ENCODE assay signal across 8 mouse cellular contexts in genomic region chr13:94175379-94176050, GRCm38 (mm10).
DNase-seq lines count a peak whose midpoint lies in the region; ATAC-seq and TF ChIP-seq lines count a peak whose summit lies in the region.

No protein-coding gene starts in this region.

- H3K36me3 ChIP-seq in kidney, embryonic 16.5 days (ENCODE audit: insufficient read depth, low read length): peaks cover 19% of the 10 kb centered on the region
- no peaks in the 10 kb centered on the region for H3K36me3 ChIP-seq in intestine, postnatal 0 days (ENCODE audit: control insufficient read depth, insufficient read depth)
- H3K36me3 ChIP-seq in small intestine, adult 2 months (ENCODE audit: control insufficient read depth, insufficient read depth, low read length): peaks cover 3% of the 10 kb centered on the region; the same call in 1 of the 2 replicates

- no peak overlapping the region for H3K9ac ChIP-seq in kidney, embryonic 16.5 days (replicated peaks; ENCODE audit: low read length)
- H3K9ac ChIP-seq in intestine, postnatal 0 days (ENCODE audit: low read depth, low read length): no peak overlapping the region

- peaks cover 58% of the 10 kb centered on the region for H3K4me1 ChIP-seq in kidney, embryonic 16.5 days (ENCODE audit: insufficient read depth, low read length)
- H3K4me1 ChIP-seq in intestine, postnatal 0 days (replicated peaks; ENCODE audit: control insufficient read depth, insufficient read depth, low read length): 0 out of 2 replicates have a peak, but pooled peaks cover 12% of the 10 kb centered on the region
- H3K4me1 ChIP-seq in small intestine, adult 2 months (ENCODE audit: control insufficient read depth, insufficient read depth, insufficient read length, low read length): peaks cover 15% of the 10 kb centered on the region

- TF ChIP-seq POLR2A in small intestine, adult 2 months (IDR thresholded peaks at IDR 0.05; ENCODE audit: low read depth, low read length): no peak

- no peak for TF ChIP-seq CTCF in intestine, postnatal 0 days (IDR thresholded peaks at IDR 0.05; ENCODE audit: low read depth)
- no peak for TF ChIP-seq CTCF in small intestine, adult 2 months (IDR thresholded peaks at IDR 0.05; ENCODE audit: extremely low read depth, insufficient read length, insufficient replicate concordance, low read depth, low read length)

- no peak for ATAC-seq in kidney, embryonic 16.5 days (ENCODE audit: low FRiP score, low TSS enrichment)
- ATAC-seq in intestine, postnatal 0 days: no peak

- intact Hi-C loops in gastrocnemius, postnatal 36 days (cut with DNase I): no loop called here

- no peaks in the 10 kb centered on the region for H3K9me3 ChIP-seq in kidney, embryonic 16.5 days (ENCODE audit: low read length)
- H3K9me3 ChIP-seq in intestine, postnatal 0 days (ENCODE audit: control insufficient read depth): no peaks in the 10 kb centered on the region

- H3K27ac ChIP-seq in kidney, embryonic 16.5 days (ENCODE audit: low read length): no peak overlapping the region
- no peak overlapping the region for H3K27ac ChIP-seq in intestine, postnatal 0 days (ENCODE audit: low read depth, low read length)
- no peak overlapping the region for H3K27ac ChIP-seq in small intestine, adult 2 months (ENCODE audit: insufficient read depth, low read depth, low read length)

- WGBS in kidney, embryonic 16.5 days: 65% methylated on average over 6 of the region's 6 CpGs
- WGBS in intestine, postnatal 0 days: 83% methylated on average over 6 of the region's 6 CpGs
- 85% methylated on average over 6 of the region's 6 CpGs for WGBS in small intestine, adult 2 months

- H3K4me3 ChIP-seq in kidney, embryonic 16.5 days (ENCODE audit: low read length): peak overlapping the region; percentile 47
- 0 out of 2 replicates have a peak overlapping the region, but pooled peaks have one; percentile 51 for H3K4me3 ChIP-seq in intestine, postnatal 0 days (ENCODE audit: low read depth, low read length)
- peak overlapping the region; percentile 75 for H3K4me3 ChIP-seq in small intestine, adult 2 months (ENCODE audit: low read depth, low read length)

- peak overlapping the region; percentile 84 for H3K4me2 ChIP-seq in kidney, embryonic 16.5 days (replicated peaks; ENCODE audit: low read depth, low read length)
- peak overlapping the region; percentile 97 for H3K4me2 ChIP-seq in intestine, postnatal 0 days (replicated peaks; ENCODE audit: low read depth)

- DNase-seq in kidney, postnatal 14 days: no peak
- peak; percentile 24 to 32 for DNase-seq in cerebellum, postnatal 36 days
- DNase-seq in gastrocnemius, postnatal 36 days: no peak
- no peak for DNase-seq in urinary bladder, adult 18-20 months (ENCODE audit: low spot score in 2 of 2)
- DNase-seq in urinary bladder, postnatal 4 days (ENCODE audit: low spot score in 2 of 2): no peak

- no peaks in the 10 kb centered on the region for H3K27me3 ChIP-seq in kidney, embryonic 16.5 days (ENCODE audit: insufficient read depth, low read length)
- H3K27me3 ChIP-seq in intestine, postnatal 0 days (replicated peaks; ENCODE audit: control insufficient read depth, insufficient read depth, low read length): no peaks in the 10 kb centered on the region
- H3K27me3 ChIP-seq in small intestine, adult 2 months (ENCODE audit: control insufficient read depth, insufficient read depth, low read length): no peaks in the 10 kb centered on the region

Comparison
In these comparisons a context has a peak if more than half of its experiments do, and no peak if none do; other contexts are left out.
1. DNase-seq: peak in cerebellum, postnatal 36 days (2 of 2); none in kidney, postnatal 14 days (single experiment), gastrocnemius, postnatal 36 days (0 of 2), urinary bladder, adult 18-20 months (0 of 2) and urinary bladder, postnatal 4 days (0 of 2).
2. Peak in every context shown above with its lines, with median percentiles within 50 percentile points of each other: H3K4me3 ChIP-seq.